Mouse (Mus musculus) Muller cell, postnatal 12 days (primary cell): ENCODE measurements around the gene Cnih3.

Source experiments
- DNase-seq: peaks from one replicate; pipeline ENCODE4 v3.0.0-alpha.2; 2015; ENCODE audit errors: inconsistent ontology term

The Cnih3 gene

DNA sequence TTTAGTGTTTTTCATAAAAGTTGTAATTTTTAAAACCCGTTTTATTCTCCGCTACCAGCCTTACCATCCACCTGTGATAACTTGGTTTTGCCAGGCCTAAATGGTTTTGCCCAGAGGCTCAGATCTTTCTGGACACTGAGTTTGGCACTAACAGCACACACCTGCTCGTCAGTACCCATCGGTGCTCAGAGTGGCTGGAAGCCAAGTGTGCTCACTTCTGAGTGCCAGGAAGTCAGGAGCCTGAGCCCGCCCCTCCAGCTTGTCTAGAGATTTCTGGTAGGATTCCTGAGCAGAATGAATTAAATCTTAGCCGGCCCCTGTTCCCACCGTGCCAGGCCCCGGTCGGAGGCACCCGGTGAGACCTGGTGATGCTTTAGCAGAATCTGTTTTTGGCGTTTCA is 54.9 kb downstream of the Cnih3 start:
- DNase-seq: no peak

DNA sequence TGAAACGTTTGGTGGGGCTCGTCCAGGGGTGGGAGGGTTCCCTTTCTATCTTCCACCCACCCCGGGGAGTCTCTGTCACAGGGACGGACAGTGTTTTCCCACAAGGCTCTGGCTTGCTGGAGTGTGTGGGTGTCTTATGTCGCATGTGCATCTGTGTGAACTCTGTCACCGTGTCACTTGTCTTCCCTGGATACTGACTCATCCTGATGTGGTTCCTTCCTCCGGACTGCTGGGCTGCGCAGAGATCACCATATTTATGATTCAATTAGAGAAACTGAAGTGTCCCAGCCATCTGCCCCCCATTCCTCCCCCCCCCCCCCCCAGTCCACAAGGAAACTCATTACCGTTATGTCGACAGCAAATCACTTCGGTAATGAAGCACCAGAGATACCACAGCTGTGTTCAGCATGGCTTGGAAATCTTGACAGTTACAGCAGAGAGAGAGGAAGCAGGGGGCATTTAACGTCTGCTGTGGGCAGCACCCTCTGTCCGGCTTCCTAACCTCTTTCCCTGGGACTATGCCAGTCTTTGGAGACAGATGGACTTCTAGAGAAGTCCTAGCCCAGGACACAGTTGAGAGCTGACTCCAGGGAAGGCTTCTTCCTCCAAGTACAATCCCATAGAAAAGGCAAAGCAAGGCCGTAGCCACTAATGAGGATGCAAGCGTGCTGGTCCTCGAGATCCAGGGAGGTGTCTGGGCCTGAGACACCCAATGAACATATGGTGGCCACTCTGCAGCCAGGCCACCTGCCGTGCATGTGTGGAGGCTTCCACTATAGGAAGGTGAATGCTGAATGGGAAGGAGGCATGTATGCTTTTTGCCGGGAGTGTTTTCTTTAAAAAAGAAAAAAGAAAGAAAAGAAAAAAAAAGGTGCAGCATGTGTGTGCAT is 55.9 kb downstream of the Cnih3 start:
- DNase-seq: no peak

DNA sequence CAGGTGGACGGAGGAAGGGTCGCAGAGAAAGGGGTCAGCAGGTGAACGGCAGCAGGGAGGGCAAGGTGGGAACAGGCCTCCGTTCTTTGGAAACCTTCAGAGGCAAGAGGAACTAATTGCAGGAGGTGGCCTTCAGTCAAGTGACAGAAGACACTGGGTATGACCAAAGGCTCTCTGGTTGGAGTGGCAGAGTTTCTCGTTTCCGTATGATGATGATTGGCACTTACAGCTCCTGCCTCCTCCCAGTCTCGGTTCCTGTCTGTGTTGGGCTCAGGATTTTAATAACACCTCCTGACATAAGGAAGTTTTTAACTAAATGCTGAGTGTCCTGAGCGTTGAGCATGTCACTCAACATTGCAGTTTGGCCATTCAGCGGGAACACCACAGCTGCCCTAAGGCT is 57.3 kb downstream of the Cnih3 start:
- DNase-seq: no peak

DNA sequence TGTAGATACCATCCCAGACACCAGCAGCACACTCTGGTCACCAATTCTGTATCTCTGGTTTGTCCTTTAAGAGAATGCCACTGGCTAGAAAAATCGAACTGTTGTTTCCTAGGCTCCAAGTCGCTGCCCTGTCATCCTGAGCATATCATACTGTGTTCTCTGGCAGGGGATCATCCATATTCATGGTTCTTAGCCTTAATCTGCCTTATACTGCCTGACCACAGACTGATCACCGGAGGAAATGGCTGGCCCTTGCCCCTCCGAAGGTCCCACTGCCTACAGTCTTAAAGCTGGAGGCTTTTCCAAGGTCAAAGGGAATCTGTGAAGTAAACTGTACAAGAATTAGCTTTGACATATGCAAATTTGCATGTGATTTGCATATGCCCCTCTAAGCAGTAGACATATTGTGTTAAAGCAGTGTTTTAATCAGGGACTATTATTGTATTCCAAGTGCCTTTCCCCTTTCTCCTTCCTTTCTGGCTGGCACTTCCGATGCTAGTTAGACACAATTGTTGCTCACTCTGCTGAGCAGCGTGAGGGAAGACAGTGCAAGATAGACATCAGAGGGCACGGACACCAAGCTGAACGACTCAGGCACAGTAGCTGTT is 58.3 kb downstream of the Cnih3 start:
- no peak for DNase-seq

DNA sequence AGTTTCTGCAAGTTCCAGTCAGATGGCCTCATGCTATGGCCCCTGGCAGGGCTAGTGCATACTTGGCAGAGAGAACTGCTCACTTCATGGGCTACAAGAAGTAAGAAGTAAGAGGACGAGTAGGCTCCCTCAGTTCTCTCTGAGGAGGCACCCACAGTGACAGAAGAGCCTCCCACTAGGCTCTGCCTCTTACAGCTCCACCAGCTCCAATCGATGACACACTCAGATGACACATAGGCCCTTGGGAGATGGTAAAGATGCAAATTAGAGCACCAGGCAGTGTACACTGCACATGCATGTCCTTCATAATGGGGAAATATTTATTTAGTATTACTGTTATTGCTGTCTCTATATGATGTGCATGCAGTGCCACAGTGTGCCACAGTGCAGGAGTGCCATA is 62.6 kb downstream of the Cnih3 start:
- DNase-seq: no peak

DNA sequence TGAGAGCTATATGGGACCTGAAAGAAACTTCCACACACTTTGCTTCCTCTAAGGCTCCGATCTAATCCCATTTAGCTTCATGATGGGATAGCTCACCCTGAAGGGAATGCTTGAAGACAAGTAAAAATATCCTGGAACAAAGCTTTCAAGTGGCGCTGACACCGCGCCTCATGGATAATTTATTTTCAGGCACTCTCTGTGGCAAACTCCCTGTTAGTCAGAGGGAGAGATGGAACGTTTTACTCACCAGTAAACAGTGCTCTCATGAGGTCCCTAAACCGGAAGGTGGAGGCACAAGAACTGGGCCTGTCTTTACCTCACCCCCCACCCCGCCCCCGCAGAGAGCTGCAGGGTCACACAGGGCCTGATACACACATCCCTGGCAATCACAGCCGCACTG is 64.4 kb downstream of the Cnih3 start:
- no peak for DNase-seq

DNA sequence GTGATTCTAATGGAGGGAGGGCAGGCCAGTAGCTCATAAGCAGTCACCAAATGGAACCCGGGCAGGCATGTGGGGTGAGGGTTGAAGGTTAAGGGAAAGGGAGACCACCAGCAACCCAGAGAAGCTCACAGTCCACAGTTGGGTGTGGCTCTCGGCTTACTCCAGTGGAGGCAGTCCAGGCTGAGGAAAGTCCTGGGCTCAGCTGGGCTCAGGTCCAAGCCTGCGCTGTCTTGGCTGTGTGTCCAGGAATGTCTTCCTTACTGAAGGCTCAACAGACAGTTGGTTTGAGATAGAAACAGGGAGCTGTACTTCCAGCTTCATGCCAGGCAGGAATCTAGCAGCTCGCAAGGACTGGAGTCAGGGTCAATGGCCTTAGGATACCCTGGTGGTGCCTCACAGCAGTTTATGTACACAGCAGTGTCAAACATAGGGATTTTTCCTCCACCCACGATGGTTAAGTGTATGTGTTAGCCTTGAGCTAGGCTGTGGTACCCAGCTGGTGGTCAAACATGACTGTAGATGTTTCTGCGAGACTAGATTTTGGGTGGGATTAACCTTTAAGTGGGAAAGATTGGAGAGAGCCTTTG is 65.6 kb downstream of the Cnih3 start:
- DNase-seq: peak; percentile 51

DNA sequence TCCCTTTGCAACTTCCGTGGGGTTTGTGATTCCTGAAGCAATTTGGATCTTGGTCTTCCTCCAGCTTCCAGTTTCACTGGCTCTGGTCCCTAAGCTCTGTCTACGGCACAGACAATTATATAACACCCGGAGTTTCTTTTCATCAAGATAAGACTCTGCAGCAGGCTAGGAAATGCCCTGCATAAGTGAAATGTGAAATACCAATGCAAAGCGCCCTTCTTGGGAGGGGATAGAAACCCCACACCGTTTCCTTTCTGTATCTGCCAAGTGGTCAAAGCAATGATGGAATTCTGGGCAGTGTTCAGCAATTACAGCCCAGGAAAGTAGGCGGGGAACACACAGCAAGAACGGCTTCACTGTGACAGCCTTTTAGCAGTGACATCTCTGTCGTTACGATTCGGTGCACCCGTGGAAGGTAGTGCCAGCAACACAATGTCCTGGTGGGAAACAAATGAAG is 67.7 kb downstream of the Cnih3 start:
- peak; percentile 19 for DNase-seq

DNA sequence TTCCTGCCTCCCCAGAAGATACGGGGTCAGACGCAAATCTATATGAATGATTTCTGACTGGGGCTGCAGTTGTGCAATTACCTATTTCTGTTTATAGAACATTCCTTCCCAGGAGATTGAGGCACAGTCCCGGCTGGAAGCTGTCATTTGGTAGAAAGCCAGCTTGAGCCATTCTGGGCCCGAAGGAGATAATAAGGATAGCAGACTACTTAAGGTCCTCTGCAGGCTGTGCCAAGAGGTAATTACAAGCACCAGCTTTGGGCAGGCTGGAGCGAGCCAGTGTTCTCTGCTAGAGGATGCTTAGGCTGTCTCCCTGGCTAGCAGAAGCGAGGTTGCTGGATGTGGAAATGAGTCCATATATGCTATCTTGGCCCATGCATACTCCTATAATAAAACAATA is 70.4 kb downstream of the Cnih3 start:
- DNase-seq: peak; percentile 28

DNA sequence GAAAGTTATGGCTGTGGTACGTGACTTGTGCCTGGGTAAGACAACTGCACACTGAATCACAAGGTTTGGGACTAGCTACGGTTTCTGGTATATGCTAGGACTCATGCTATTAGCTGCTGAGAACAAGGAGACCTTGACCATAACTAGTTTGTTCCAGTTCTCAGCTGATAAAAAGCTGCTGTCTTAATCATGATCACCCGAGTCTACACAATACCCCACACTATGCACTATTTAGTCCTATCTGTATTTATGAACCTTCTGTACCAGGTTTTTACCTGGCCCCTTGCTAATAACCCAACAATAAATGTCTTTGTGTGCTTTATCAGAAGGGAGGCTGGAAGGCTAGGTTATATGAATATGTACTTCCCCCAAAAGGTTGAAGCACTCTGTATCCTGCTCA is 72.5 kb downstream of the Cnih3 start:
- no peak for DNase-seq

DNA sequence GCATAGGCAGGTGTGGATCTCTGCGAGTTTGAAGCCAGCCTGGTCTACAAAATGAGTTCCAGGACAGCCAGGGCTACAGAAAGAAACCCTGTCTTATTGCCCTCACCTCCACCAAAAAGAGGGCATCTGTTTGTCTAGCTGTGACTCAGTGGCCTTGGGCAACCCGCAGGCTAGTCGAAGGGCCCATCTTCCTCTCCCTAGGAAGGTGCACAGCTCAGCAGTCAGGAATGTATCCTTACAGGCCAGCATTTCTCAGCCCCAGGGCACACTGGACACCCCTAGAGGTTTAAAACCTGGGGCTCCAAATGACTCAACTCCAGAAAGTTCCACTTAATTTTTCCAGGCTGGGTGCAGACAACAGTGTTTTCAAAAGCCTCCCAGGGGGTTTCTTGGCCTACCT is 73.0 kb downstream of the Cnih3 start:
- peak; percentile 85 for DNase-seq

DNA sequence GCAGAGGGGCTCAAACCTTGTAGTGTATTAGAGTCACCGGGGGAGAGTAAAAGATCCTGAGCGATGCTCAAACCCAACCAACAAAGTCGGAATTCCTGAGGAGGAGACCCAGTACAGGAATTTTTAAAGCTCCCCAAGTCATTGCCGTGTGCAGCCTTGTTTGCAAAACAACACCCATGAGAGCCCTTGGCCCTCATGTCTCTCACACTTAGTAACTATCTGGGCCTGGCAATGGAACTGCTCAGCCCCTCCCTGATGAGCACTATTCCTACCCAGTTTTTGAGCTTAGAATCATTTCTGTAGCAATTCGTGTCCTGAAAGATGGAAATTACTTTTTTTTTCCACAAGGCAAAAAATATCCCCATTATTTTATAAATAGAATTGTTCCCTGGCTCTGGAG is 74.0 kb downstream of the Cnih3 start:
- no peak for DNase-seq

DNA sequence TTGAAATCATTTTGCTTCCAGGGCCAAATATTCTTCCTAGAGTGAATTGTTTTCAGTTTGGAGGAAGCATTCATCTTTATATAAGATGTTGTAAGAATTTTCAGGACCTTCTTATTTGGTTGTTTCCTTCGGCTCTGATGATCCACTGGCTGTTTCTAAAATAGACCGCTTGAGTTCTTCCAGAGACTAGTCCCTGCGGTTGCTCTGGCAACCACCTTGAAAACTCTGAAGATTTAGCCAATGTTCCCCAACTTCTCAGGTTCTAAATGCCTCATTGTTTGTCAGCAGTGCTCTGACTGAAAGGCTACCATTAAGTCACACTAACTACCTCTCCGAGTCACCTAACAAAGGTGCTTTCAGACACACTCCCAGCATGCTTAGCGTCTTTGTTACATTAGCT is 80.8 kb downstream of the Cnih3 start:
- DNase-seq: no peak

DNA sequence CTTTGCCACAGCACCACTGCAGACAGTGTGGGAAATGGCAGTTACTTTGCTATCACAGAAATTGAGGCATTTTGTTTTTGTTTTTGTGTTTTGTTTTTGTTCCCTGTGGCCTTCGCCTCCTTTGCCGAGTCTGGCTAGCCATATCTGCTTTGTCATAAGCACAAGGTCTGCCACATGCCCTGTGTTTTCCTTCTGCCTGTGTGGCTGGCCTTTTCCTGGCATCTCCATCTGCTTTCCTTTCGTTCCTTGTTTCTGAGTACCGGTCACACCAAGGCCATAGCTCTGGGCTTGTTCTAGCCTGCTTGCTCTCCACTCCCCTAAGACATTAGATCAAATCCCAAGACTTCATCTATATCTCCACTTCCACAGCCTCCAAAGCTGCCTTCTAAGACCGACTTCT is 83.0 kb downstream of the Cnih3 start:
- DNase-seq: no peak

DNA sequence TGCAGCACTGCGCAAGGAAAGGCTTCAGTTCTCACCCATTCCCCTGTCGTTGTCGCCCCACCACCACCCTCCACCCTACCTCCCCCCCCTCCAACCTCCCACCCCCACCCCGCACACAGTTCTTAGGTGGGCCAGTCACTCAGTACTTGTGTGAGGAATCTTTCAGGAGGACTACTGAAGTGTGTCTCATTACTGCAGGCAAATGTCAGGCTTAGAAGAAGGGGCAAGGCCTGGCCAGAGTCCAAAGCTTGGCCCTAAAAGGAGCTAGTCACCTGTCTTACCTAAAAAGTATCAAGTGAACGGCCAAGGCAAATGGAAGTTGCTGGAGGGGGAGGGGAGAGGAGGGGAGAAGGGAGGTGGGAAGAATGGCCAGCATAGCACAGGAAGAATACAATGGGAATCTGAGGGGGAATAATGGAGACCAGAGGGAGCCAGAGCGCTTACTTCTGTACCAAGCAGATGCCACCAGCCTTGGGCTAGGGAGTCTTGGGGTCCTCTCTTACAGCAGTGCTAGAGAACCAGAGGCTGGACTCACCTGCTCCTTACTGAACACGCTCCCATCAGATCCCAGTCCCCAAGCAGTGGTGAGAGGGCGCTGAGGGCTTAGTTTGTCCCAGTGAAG is 88.7 kb downstream of the Cnih3 start:
- DNase-seq: no peak

DNA sequence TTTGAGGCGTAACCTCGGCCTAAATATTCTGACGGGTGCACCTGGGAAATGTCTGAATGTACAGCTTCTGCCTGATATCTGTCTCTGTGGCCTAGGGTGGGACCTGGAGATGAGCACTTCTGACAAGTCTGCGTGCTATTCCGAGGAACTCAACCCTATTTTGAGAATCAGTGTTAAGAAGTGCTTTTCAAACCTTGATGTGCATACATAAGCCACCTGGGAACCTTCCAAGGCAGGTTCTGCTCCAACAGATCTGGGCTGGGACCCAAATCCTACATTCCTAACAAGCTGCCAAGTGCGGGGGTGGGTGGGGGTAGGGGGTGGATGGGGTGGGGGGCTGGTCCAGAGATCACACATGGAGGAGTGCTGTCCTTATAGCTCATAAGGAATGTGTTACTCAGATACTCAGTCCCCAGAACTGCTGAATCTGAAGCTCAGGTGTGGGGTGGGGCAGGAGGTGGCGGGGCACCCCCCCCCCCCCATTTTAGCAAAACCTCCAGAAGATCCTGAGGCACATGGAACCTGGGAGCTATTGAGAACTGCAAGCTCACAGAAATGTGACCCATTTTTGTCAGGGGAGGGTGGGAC is 89.3 kb downstream of the Cnih3 start:
- peak; percentile 34 for DNase-seq

DNA sequence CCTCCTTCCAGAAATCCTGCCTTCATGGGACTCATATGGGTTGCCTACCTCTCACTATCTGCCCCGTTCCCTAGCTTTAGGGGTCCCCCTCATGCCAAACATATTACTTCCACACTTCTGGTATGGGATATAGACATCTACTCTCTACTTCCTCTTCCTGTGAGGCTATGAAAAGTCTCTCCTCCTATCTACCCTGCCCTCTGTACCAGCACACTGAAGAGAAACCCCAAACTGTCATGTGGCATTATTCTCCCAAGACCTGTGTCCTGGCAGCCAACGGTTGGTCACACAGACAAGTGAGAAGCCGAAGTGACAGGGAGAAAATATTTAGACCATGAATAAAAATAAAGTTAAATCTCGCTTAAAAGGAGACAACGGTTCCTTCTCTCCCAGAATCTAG is 92.6 kb downstream of the Cnih3 start:
- no peak for DNase-seq

DNA sequence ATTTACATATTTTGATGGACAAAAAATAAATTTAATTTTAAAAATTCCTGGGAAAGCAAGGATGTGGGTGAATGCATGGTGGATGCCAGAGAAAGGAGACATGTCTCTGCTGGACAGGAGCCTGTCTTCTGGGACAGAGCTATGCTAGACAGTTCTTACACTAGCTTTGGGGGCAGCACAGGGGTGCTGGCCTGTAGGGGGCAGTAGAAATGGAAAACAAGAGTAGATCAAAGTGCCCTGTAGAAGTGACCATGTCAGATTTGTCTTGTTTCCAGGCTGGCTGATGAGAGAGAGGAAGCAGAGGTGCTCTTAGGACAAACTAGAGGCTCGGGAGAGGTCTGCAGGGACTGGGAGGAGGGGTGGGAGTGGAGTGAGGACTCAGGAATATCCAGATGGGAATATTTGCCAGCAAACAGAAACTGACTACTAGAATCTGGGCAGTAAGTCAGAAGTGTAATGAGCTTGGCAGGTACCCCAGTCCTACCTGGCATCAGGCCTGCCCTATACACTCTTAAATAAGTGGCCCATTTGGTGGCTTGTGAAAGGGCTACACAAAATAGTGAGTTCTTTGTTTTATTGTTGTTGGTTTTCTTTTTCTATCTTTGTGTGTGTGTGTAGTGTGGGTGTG is 93.3 kb downstream of the Cnih3 start:
- DNase-seq: peak; percentile 55

DNA sequence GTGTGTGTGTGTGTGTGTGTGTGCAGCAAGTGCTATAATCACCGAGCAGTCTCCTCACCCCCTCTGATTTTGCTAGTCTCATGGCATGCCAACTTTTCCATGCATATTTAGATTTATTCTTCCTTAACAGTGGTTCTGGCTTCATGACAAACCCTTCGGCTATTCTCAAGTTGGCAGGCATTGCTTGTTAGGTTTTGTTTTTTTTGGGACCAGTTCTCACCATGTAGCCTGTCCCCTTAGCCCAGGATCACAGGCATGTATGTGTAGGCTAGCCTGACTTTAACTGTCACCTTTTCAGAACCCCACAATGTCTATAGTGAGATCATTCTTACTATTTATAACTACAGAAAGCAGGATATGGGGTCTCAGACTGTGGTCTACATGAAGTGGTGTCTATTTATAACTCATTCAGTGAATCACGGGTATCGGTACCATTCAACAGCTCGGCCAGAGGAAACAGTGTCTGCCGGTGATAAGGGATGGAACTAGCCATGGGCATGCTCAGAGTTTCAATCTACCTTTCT is 94.2 kb downstream of the Cnih3 start:
- DNase-seq: peak; percentile 60

DNA sequence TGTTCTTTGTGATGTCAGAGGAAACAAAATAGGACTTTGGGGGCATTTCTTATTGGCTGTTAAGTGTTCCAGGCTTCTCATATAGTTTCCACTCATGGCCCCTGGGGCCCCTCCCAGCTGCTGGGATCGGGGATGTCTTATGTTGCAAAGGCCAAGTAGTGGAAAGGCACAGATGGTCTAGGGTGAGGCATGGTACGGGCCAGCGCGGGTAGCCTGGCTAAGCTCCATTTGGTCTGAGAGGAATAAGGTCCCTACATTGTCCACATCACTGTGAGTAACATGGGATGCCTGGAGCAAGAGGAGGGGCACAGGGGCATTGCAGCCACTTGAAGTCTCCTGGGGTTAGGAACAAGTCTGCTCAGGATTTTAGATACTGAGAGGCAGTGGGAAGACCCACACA is 95.1 kb downstream of the Cnih3 start:
- DNase-seq: no peak

DNA sequence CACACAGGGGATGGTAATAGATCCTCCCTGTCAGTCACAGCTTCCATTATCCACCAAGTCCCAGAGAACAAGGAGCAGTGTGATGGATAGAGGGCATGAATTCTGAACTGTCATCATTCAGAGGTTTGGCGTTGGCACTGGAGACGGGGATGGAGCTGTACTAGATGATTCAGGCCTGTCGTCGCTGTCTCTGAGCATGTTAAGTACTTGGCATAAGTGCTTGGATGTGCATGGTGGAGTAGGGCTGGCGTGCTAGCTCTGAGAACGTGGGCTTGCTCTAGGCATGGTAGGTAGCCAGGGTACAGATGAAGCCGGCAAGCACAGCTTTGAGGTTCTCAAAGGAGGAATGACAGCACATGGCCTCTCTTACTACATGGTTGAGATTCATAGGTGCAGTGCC is 95.6 kb downstream of the Cnih3 start:
- DNase-seq: no peak
